Mouse (Mus musculus): ENCODE data around the gene Scgb1a1. TPM values are rescaled to one million over a fixed set of nuclear protein-coding genes. Genes with fewer than 3 reads are reported as not detected.

The Scgb1a1 gene
- total and polyA plus RNA-seq, 3 experiments = not detected

DNA sequence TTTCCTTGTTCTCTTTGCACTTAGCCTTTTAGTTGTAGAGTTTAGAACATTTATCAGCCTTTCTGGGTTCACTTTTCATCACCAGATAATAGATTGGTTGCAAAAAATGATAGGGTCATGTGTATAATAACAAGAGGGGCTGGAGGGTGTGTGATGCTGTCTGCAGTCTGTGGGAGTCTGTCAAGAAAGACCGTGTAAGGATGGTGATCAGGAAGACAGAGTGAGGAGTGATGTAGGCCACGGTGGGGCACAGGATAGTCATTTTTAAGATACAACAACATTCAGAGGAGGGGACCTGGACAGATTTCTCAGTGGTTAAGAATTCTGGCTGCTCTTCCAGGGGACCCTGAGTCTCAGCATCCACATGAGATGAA is 15.6 kb downstream of the Scgb1a1 start:
- H3K27ac ChIP-seq (ENCODE audit: control insufficient read depth, low read depth, low read length) = no peak overlapping the region
- no peak overlapping the region for H3K9ac ChIP-seq (ENCODE audit: control insufficient read depth, low read depth, low read length, poor library complexity, severe bottlenecking)
- peaks cover 0 to 41% of the 10 kb centered on the region in 2 experiments; a peak in 2 of 4 replicates for H3K36me3 ChIP-seq (ENCODE audit: control insufficient read depth in 1 of 2, insufficient read depth in 2 of 2, low read length in 2 of 2)
- no peaks in the 10 kb centered on the region for H3K9me3 ChIP-seq (replicated peaks; ENCODE audit: insufficient read depth, low read length)
- no peak for TF ChIP-seq ZMIZ1 (IDR thresholded peaks at IDR 0.05; ENCODE audit: low read depth, low read length)
- H3K4me3 ChIP-seq (ENCODE audit: control insufficient read depth in 1 of 2, insufficient read depth in 1 of 2, low read depth in 2 of 2, low read length in 2 of 2) = no peak overlapping the region
- H3K27me3 ChIP-seq (ENCODE audit: control insufficient read depth in 1 of 2, insufficient read depth in 2 of 2, low read length in 2 of 2) = no peaks in the 10 kb centered on the region
- no peak for DNase-seq (ENCODE audit: low read depth, low spot score)
- no peaks in the 10 kb centered on the region for H3K79me2 ChIP-seq (ENCODE audit: control insufficient read depth, insufficient read depth, low read length, poor library complexity)
- peaks cover 25 to 62% of the 10 kb centered on the region in 2 experiments for H3K4me1 ChIP-seq (ENCODE audit: control insufficient read depth in 1 of 2, insufficient read depth in 2 of 2, low read length in 2 of 2)

- Histone ChIP-seq H3K27ac (ENCODE audit: control insufficient read depth, low read depth, low read length) (peak overlapping the region; percentile 5; the same call in 1 of the 2 replicates), H3K27me3 (ENCODE audit: control insufficient read depth in 1 of 2, insufficient read depth in 2 of 2, low read length in 2 of 2) (no peaks in the 10 kb centered on the region), H3K36me3 (ENCODE audit: control insufficient read depth in 1 of 2, insufficient read depth in 2 of 2, low read length in 2 of 2) (peaks cover 0 to 46% of the 10 kb centered on the region in 2 experiments; a peak in 2 of 4 replicates), H3K4me3 (ENCODE audit: control insufficient read depth in 1 of 2, insufficient read depth in 1 of 2, low read depth in 2 of 2, low read length in 2 of 2) (no peak overlapping the region), H3K79me2 (ENCODE audit: control insufficient read depth, insufficient read depth, low read length, poor library complexity) (no peaks in the 10 kb centered on the region), H3K9ac (ENCODE audit: control insufficient read depth, low read depth, low read length, poor library complexity, severe bottlenecking) (no peak overlapping the region), H3K4me1 (ENCODE audit: control insufficient read depth in 1 of 2, insufficient read depth in 2 of 2, low read length in 2 of 2) (peaks cover 26 to 66% of the 10 kb centered on the region in 2 experiments), H3K9me3 (replicated peaks; ENCODE audit: insufficient read depth, low read length) (no peaks in the 10 kb centered on the region)
- peak; percentile 74 for DNase-seq (ENCODE audit: low read depth, low spot score)
- TF ChIP-seq RCOR1 (IDR thresholded peaks at IDR 0.05; ENCODE audit: low read depth, low read length) (0 out of 2 replicates have a peak, but pooled peaks have one; percentile 42), MAX (IDR thresholded peaks at IDR 0.05; ENCODE audit: low read length) (peak; percentile 31; the same call in 1 of the 2 replicates), TCF12 (IDR thresholded peaks at IDR 0.05; ENCODE audit: low read depth, low read length) (0 out of 2 replicates have a peak, but pooled peaks have one; percentile 33), E2F4 (IDR thresholded peaks at IDR 0.05; ENCODE audit: borderline replicate concordance, low read depth, low read length) (no peak), RAD21 (IDR thresholded peaks at IDR 0.05; ENCODE audit: low read depth, low read length) (no peak), SIN3A (IDR thresholded peaks at IDR 0.05; ENCODE audit: low read length) (peak; percentile 42), MXI1 (IDR thresholded peaks at IDR 0.05; ENCODE audit: low read depth, low read length) (0 out of 2 replicates have a peak, but pooled peaks have one; percentile 44), USF1 (IDR thresholded peaks at IDR 0.05; ENCODE audit: low read depth, low read length) (no peak), EP300 (IDR thresholded peaks at IDR 0.05; ENCODE audit: low read depth in 1 of 2, low read length in 2 of 2) (0 out of 4 replicates have a peak, but pooled peaks have one; percentile 19 to 43), JUND (IDR thresholded peaks at IDR 0.05; ENCODE audit: low read depth, low read length) (no peak), TBP (IDR thresholded peaks at IDR 0.05; ENCODE audit: low read depth, low read length) (0 out of 2 replicates have a peak, but pooled peaks have one; percentile 22), POLR2AphosphoS2 (IDR thresholded peaks at IDR 0.05; ENCODE audit: low read length) (no peak), SMC3 (IDR thresholded peaks at IDR 0.05; ENCODE audit: low read depth, low read length) (no peak)
These were observed 16.2 kb downstream of the Scgb1a1 start for GRCm38 (mm10) chr19:9071456-9072156.

Measured in MEL (cell line).